Mouse (Mus musculus): ENCODE results near the gene Ikzf4. TPM values are rescaled to one million over a fixed set of nuclear protein-coding genes. Genes with fewer than 3 reads are reported as not detected.
"Not testable (repeated sequence)": the region's sequence is repeated elsewhere in the genome, so short reads cannot be mapped to it uniquely, and the experiment has no call there.

Ikzf4 gene
- polyA plus RNA-seq, 1 experiment, result 0.69 TPM

GRCm38 (mm10) chr10:128615798-128616448 is 29.9 kb downstream of the Ikzf4 start:
- 81% methylated on average over 6 of the region's 7 CpGs for WGBS
- DNase-seq (ENCODE audit: low read depth, low spot score), result not testable (repeated sequence)

- no peak for DNase-seq (ENCODE audit: low read depth, low spot score)
- WGBS, result 53% methylated on average over 3 of the region's 3 CpGs
Measured at GRCm38 (mm10) chr10:128614934-128615333, 30.9 kb downstream of the Ikzf4 start.

- not testable (repeated sequence) for DNase-seq (ENCODE audit: low read depth, low spot score)
- WGBS, result 23% methylated on average over 4 of the region's 4 CpGs
Measured at GRCm38 (mm10) chr10:128613820-128614219, 32.0 kb downstream of the Ikzf4 start.

GRCm38 (mm10) chr10:128613154-128613440 is 32.7 kb downstream of the Ikzf4 start:
- DNase-seq (ENCODE audit: low read depth, low spot score), result no peak
- WGBS, result 14% methylated on average over 6 of the region's 6 CpGs

- DNase-seq (ENCODE audit: low read depth, low spot score), result peak; percentile 85
- whole genome bisulfite sequencing, result 11% methylated on average over 16 of the region's 16 CpGs
Measured at GRCm38 (mm10) chr10:128612433-128613153, 33.2 kb downstream of the Ikzf4 start.

GRCm38 (mm10) chr10:128606483-128606882 is 39.3 kb downstream of the Ikzf4 start:
- WGBS, result 34% methylated on average over 2 of the region's 2 CpGs
- DNase-seq (ENCODE audit: low read depth, low spot score), result no peak

GRCm38 (mm10) chr10:128602470-128603128 is 43.2 kb downstream of the Ikzf4 start:
- no peak for DNase-seq (ENCODE audit: low read depth, low spot score)
- 43% methylated on average over 4 of the region's 4 CpGs for WGBS

GRCm38 (mm10) chr10:128601499-128601898 is 44.3 kb downstream of the Ikzf4 start:
- DNase-seq (ENCODE audit: low read depth, low spot score), result no peak
- WGBS, result 78% methylated on average over 1 of the region's 1 CpGs

GRCm38 (mm10) chr10:128598476-128598875 is 47.3 kb downstream of the Ikzf4 start:
- DNase-seq (ENCODE audit: low read depth, low spot score), result no peak
- 28% methylated on average over 2 of the region's 2 CpGs for WGBS

- DNase-seq (ENCODE audit: low read depth, low spot score), result no peak
- WGBS, result 69% methylated on average over 5 of the region's 5 CpGs
Measured at GRCm38 (mm10) chr10:128592797-128593196, 53.0 kb downstream of the Ikzf4 start.

GRCm38 (mm10) chr10:128591436-128591835 is 54.4 kb downstream of the Ikzf4 start:
- no peak for DNase-seq (ENCODE audit: low read depth, low spot score)
- 79% methylated on average over 6 of the region's 6 CpGs for WGBS

- no peak for DNase-seq (ENCODE audit: low read depth, low spot score)
Measured at GRCm38 (mm10) chr10:128590193-128590690, 55.5 kb downstream of the Ikzf4 start.

GRCm38 (mm10) chr10:128589464-128590192 is 56.2 kb downstream of the Ikzf4 start, which contains the start of gene Erbb3:
Gene Erbb3 (minus strand): TSS chr10:128589652.
- WGBS, result under 1% methylated on average over 43 of the region's 43 CpGs
- peak; percentile 71 for DNase-seq (ENCODE audit: low read depth, low spot score)

More at GRCm38 (mm10) chr10:128590193-128590690, 55.5 kb downstream of the Ikzf4 start:
- under 1% methylated on average over 43 of the region's 43 CpGs for WGBS

GRCm38 (mm10) chr10:128588775-128589463 is 56.9 kb downstream of the Ikzf4 start:
- 3% methylated on average over 23 of the region's 23 CpGs for WGBS
- DNase-seq (ENCODE audit: low read depth, low spot score), result no peak

- DNase-seq (ENCODE audit: low read depth, low spot score), result no peak
- WGBS, result 32% methylated on average over 1 of the region's 1 CpGs
Measured at GRCm38 (mm10) chr10:128588136-128588535, 57.7 kb downstream of the Ikzf4 start.

- DNase-seq (ENCODE audit: low read depth, low spot score), result peak; percentile 88
- 18% methylated on average over 8 of the region's 8 CpGs for WGBS
Measured at GRCm38 (mm10) chr10:128587697-128588096, 58.1 kb downstream of the Ikzf4 start.

- 14% methylated on average over 4 of the region's 4 CpGs for WGBS
- DNase-seq (ENCODE audit: low read depth, low spot score), result no peak
Measured at GRCm38 (mm10) chr10:128587120-128587519, 58.7 kb downstream of the Ikzf4 start.

- no peak for DNase-seq (ENCODE audit: low read depth, low spot score)
- WGBS, result 13% methylated on average over 1 of the region's 1 CpGs
Measured at GRCm38 (mm10) chr10:128586546-128586945, 59.2 kb downstream of the Ikzf4 start.

- WGBS, result 6% methylated on average over 4 of the region's 4 CpGs
- peak; percentile 94 for DNase-seq (ENCODE audit: low read depth, low spot score)
Measured at GRCm38 (mm10) chr10:128584386-128584785, 61.4 kb downstream of the Ikzf4 start.
